Mouse (Mus musculus) adrenal gland, postnatal 25 days (tissue): Measurements from ENCODE around the gene Dnah17. TPM values are rescaled to one million over a fixed set of nuclear protein-coding genes. Genes with fewer than 3 reads are reported as not detected.

Experiments used
- DNase-seq: peaks from one replicate; pipeline ENCODE4 v3.0.0; 2021; ENCODE audit warnings: mixed read lengths
- total RNA-seq: library from RNA; stranded (reverse); gene quantifications from 2 replicates; pipeline ENCODE4 v1.2.3, GENCODE M21; 2021

Gene Dnah17
- total RNA-seq, 1 experiment from 2014 or later, result 0.03 TPM

- DNase-seq, result no peak
Observed at GRCm38 (mm10) chr11:117994250-117995057, 136.0 kb downstream of the Dnah17 start.

- DNase-seq, result no peak
Observed at GRCm38 (mm10) chr11:117993190-117994175, 137.0 kb downstream of the Dnah17 start.

- DNase-seq, result no peak
Observed at GRCm38 (mm10) chr11:117991502-117992470, 138.6 kb downstream of the Dnah17 start.

GRCm38 (mm10) chr11:117989926-117990325, 140.5 kb downstream of the Dnah17 start:
- no peak for DNase-seq

GRCm38 (mm10) chr11:117989241-117989640, 141.2 kb downstream of the Dnah17 start:
- DNase-seq, result no peak

- no peak for DNase-seq
Observed at GRCm38 (mm10) chr11:117987968-117988367, 142.5 kb downstream of the Dnah17 start.

- DNase-seq, result peak; percentile 57
Observed at GRCm38 (mm10) chr11:117987032-117987451, 143.4 kb downstream of the Dnah17 start.

- DNase-seq, result peak; percentile 94
Observed at GRCm38 (mm10) chr11:117986126-117987031, 144.1 kb downstream of the Dnah17 start, which contains the start of gene Pgs1. Pgs1 (plus strand) TSS chr11:117986292.

- no peak for DNase-seq
Observed at GRCm38 (mm10) chr11:117983770-117984169, 146.7 kb downstream of the Dnah17 start.

- no peak for DNase-seq
Observed at GRCm38 (mm10) chr11:117982426-117982825, 148.0 kb downstream of the Dnah17 start.

- no peak for DNase-seq
Observed at GRCm38 (mm10) chr11:117979388-117979787, 151.0 kb downstream of the Dnah17 start.

GRCm38 (mm10) chr11:117977694-117978360, 152.6 kb downstream of the Dnah17 start:
- no peak for DNase-seq

- peak; percentile 67 for DNase-seq
Observed at GRCm38 (mm10) chr11:117976081-117976582, 154.3 kb downstream of the Dnah17 start.

GRCm38 (mm10) chr11:117975211-117975967, 155.0 kb downstream of the Dnah17 start:
- no peak for DNase-seq

- DNase-seq, result no peak
Observed at GRCm38 (mm10) chr11:117974327-117975125, 155.9 kb downstream of the Dnah17 start.

- DNase-seq, result no peak
Observed at GRCm38 (mm10) chr11:117973569-117973968, 156.9 kb downstream of the Dnah17 start.

- no peak for DNase-seq
Observed at GRCm38 (mm10) chr11:117972656-117973558, 157.5 kb downstream of the Dnah17 start.
